Mouse (Mus musculus) hindbrain, embryonic 13.5 days (tissue): ENCODE measurements at regions not wholly inside any gene's neighbourhood (a gene's known extent, or its start where the extent isn't known, plus 50 kb on each side); places are given as distances from the start of the nearest gene placed in this dataset.
A peak's percentile ranks its signal among the peaks of the same experiment; 100 is the strongest.

Source experiments
- ATAC-seq: fragments of 200-750 bp; cut with Nextera tagmentation; 2 replicates; pipeline ENCODE4 v1.8.0; 2017; ENCODE audit warnings: moderate TSS enrichment; ENCODE audit not compliant: low FRiP score
- H3K27ac ChIP-seq: fragments of 300-500 bp; sonication (generic); 2 replicates; pipeline ENCODE4 v1.5.1; 2015; ENCODE audit warnings: inconsistent platforms, mild to moderate bottlenecking, moderate library complexity
- H3K27me3 ChIP-seq: fragments of 300-500 bp; sonication (generic); 2 replicates; pipeline ENCODE4 v1.6.1; 2015; ENCODE audit warnings: mild to moderate bottlenecking, inconsistent platforms
- H3K36me3 ChIP-seq: fragments of 300-500 bp; sonication (generic); 2 replicates; pipeline ENCODE4 v1.6.1; 2015; ENCODE audit warnings: mild to moderate bottlenecking, inconsistent platforms
- H3K4me1 ChIP-seq: fragments of 300-500 bp; sonication (generic); replicated peaks from 2 replicates; pipeline ENCODE4 v1.6.1; 2015; ENCODE audit warnings: inconsistent platforms
- H3K4me2 ChIP-seq: fragments of 300-500 bp; sonication (generic); 2 replicates; pipeline ENCODE4 v1.6.1; 2015; ENCODE audit warnings: inconsistent platforms, mild to moderate bottlenecking, moderate library complexity
- H3K4me3 ChIP-seq: fragments of 300-500 bp; sonication (generic); 2 replicates; pipeline ENCODE4 v1.5.1; 2015; ENCODE audit warnings: mild to moderate bottlenecking, inconsistent platforms
- H3K9ac ChIP-seq: fragments of 300-500 bp; sonication (generic); 2 replicates; pipeline ENCODE4 v1.6.1; 2015; ENCODE audit warnings: mild to moderate bottlenecking, inconsistent platforms
- H3K9me3 ChIP-seq: fragments of 300-500 bp; sonication (generic); 2 replicates; pipeline ENCODE4 v1.6.1; 2016; ENCODE audit warnings: inconsistent platforms
- WGBS: fragments of 180-500 bp; shearing (Covaris S2); methylation state at CpG from one replicate; pipeline ENCODE4 v1.1.7; 2015; 5-methylcytosine and 5-hydroxymethylcytosine counted together

DNA sequence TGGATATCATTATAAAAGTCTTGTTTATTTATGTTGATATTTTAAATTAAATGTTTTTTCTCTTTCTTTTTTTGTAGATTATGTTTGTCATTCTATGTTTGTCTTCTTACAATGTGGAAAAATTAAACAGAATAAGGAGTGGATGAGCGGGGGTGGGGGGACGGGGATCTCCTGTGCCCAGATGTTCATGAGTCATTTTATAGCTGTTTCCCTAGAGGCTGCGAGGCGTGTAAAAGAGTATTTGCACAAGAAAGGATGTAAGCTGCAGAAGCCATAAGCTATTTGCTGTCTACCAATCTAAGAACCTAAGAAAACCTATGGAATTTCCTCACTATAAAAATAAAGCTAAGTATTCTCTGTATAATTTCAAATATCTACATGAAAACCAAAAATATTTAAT lies 446.9 kb upstream of the Cwc22 start:
- no peak overlapping the region for H3K9ac ChIP-seq
- 60% methylated on average over 4 of the region's 4 CpGs for WGBS
- no peaks in the 10 kb centered on the region for H3K27me3 ChIP-seq
- H3K36me3 ChIP-seq, result no peaks in the 10 kb centered on the region
- H3K4me3 ChIP-seq, result no peak overlapping the region
- no peaks in the 10 kb centered on the region for H3K9me3 ChIP-seq
- H3K4me1 ChIP-seq, result no peaks in the 10 kb centered on the region; the same call in 1 of the 2 replicates
- ATAC-seq, result no peak
- no peak overlapping the region for H3K4me2 ChIP-seq
- H3K27ac ChIP-seq, result no peak overlapping the region

DNA sequence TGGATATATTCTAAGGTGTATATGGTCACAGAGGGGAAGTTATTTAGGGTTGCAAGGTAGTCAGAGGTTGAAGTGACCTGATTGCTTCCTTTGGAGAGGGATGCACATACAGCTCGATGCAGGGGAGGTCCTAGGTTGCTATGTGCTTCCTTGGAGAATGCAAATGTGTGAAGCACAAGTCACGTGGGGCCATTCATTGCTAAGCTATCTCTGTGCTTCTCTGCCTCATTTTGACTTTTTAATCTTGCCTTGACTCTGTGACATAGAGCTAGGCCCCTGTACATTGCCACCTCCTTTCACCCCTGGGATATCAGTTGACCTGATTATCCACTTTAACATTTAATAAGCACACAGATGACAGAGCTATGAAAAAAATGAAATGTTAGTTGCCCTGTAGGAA lies 446.2 kb upstream of the Cwc22 start:
- no peak overlapping the region for H3K9ac ChIP-seq
- no peak overlapping the region for H3K4me2 ChIP-seq
- WGBS, result 49% methylated on average over 2 of the region's 2 CpGs
- H3K36me3 ChIP-seq, result no peaks in the 10 kb centered on the region
- H3K4me3 ChIP-seq, result no peak overlapping the region
- H3K27ac ChIP-seq, result no peak overlapping the region
- no peaks in the 10 kb centered on the region for H3K9me3 ChIP-seq
- ATAC-seq, result no peak
- H3K27me3 ChIP-seq, result no peaks in the 10 kb centered on the region
- no peaks in the 10 kb centered on the region; the same call in 1 of the 2 replicates for H3K4me1 ChIP-seq

DNA sequence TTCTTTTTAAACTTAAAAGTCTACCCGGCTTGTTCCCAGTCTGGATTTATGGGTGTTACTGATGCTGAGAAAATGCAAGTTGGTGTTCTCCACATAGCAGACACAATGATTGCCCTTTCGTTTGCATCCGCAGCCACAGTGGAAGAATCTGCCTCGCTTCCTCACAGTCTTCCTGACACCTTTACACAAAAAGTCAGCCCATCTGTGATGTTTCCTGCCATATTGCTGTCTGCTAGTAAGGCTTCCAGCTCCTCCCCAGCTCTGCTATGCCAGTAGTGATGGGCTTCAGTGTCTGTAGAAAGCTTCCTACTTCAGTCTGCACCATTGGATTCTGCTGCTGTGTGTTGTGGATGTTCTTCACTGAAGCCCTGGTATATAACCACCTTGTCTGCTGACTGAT lies 441.8 kb upstream of the Cwc22 start:
- no peak overlapping the region for H3K4me2 ChIP-seq
- H3K4me1 ChIP-seq, result no peaks in the 10 kb centered on the region; the same call in 1 of the 2 replicates
- H3K27ac ChIP-seq, result no peak overlapping the region
- no peaks in the 10 kb centered on the region for H3K27me3 ChIP-seq
- WGBS, result 86% methylated on average over 4 of the region's 4 CpGs
- no peak overlapping the region for H3K9ac ChIP-seq
- ATAC-seq, result no peak
- H3K4me3 ChIP-seq, result no peak overlapping the region
- H3K9me3 ChIP-seq, result no peaks in the 10 kb centered on the region
- no peaks in the 10 kb centered on the region for H3K36me3 ChIP-seq

DNA sequence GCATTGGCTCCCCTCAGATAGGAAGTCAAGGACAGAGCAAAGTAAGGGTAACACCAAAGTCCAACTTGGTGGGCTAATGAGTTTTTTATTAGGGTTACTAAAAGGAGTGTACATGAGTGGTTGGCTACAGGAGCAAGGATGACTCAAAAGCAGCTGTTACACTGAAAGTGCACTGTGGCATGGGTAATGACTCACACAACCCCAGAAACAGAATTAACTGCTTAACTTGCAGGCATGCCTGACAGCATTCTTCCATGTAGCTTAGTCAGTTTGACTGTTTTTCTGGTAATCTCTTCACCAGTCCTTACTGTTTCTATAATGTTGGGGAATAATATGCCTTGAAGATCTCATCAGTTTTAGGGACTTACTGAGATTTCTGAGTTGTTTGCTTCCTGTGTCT lies 435.1 kb upstream of the Cwc22 start:
- no peak overlapping the region for H3K4me3 ChIP-seq
- H3K27me3 ChIP-seq, result no peaks in the 10 kb centered on the region
- H3K4me2 ChIP-seq, result no peak overlapping the region
- H3K4me1 ChIP-seq, result no peaks in the 10 kb centered on the region
- H3K36me3 ChIP-seq, result no peaks in the 10 kb centered on the region
- H3K9me3 ChIP-seq, result no peaks in the 10 kb centered on the region
- H3K9ac ChIP-seq, result no peak overlapping the region
- ATAC-seq, result no peak
- no peak overlapping the region for H3K27ac ChIP-seq

DNA sequence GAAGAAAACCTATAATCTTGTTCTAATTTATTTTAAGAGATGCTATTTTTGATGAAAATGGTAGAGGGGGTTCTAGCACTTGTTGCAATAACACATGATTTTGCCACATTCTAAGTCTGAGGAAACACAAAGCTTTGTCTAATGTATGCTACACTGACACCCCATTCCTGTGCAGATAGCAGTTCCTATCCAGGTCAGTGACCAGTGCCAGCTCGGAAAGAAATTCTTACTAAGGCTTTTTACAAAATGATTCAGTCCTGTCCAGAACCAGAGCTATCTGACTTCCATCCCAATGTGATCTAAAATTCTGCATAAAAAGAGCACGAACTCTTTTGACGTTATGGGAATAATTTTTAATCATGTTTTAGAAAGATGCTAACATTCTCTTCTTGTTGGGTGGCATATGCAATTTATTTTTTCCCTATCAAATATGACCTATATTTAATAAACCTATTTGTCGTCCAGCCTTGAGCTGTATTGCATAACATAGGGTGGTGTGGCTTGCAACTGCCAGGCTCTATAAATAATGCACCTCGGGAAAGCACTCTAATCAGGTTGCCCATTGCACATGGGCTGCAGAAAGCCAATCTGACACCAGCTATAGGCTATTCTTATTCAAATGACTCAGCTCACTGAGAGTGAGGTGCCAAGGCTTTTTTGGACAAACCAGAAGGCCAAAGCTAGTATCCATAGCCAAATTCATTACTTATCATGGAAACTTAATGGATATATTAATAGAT lies 385.7 kb upstream of the Cwc22 start:
- H3K9ac ChIP-seq, result no peak overlapping the region
- H3K4me3 ChIP-seq, result no peak overlapping the region
- no peaks in the 10 kb centered on the region for H3K9me3 ChIP-seq
- H3K36me3 ChIP-seq, result no peaks in the 10 kb centered on the region
- no peak overlapping the region for H3K4me2 ChIP-seq
- H3K27ac ChIP-seq, result no peak overlapping the region
- no peaks in the 10 kb centered on the region for H3K27me3 ChIP-seq
- ATAC-seq, result no peak
- 82% methylated on average over 5 of the region's 5 CpGs for WGBS
- H3K4me1 ChIP-seq, result no peaks in the 10 kb centered on the region

DNA sequence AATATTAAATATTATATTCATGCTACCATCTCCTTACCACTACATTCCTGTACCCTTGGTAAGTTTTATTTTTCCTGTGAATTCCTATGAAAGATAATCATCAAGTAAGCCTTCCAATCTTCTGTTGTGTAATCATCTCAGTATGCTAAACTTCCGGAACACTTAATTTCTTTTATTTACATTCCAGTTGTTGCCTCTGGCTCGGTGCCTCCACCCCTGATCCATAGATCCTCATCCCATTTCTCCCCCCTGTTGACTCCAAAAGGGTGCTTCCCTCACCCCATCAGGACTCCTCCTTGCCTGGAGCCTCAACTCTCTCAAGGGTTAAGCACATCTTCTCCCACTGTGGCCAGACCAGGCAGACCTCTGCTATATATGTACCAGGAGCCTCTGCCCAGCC lies 379.9 kb upstream of the Cwc22 start:
- Histone ChIP-seq H3K4me2 (no peak overlapping the region), H3K9ac (no peak overlapping the region), H3K27ac (no peak overlapping the region), H3K27me3 (no peaks in the 10 kb centered on the region), H3K36me3 (no peaks in the 10 kb centered on the region), H3K4me1 (no peaks in the 10 kb centered on the region), H3K9me3 (no peaks in the 10 kb centered on the region), H3K4me3 (no peak overlapping the region)
- WGBS, result 90% methylated on average over 2 of the region's 2 CpGs
- no peak for ATAC-seq

DNA sequence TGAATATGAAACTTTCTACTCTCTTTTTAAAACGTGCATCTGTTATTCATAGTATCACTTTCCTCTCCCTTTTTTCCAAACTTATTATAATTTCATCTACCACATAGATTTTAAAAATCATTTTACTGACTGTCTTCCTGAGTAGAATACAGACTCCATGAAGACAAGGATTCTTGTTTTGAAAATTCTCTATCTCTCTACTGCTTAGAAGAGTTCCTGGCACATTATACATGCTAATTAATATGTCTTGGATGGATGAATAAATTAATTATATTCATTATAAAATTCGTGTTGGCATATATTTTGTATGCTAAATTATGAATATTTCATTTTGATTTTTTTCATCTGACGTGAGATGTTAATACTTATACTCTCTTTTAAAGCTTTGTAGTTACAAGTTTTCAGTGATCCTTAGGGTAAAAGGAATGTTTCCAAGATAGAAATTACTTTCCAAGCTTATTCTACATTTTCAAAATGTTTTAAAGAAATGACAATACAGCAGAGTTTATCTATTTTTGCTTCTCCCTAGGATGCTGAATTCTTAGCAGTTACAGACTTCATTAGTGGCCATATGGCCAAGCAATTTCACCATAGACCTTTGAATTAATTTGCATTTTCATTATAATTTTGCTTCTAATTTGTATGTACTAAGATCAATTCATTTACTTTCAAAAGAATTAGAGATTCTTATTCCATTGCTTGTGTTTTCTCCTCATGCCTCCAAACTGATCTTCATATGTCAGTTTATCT lies 376.2 kb upstream of the Cwc22 start:
- no peak overlapping the region for H3K4me2 ChIP-seq
- H3K9ac ChIP-seq, result no peak overlapping the region
- 62% methylated on average over 3 of the region's 3 CpGs for WGBS
- no peak for ATAC-seq
- no peaks in the 10 kb centered on the region for H3K4me1 ChIP-seq
- H3K9me3 ChIP-seq, result no peaks in the 10 kb centered on the region
- no peak overlapping the region for H3K27ac ChIP-seq
- no peak overlapping the region for H3K4me3 ChIP-seq
- H3K36me3 ChIP-seq, result no peaks in the 10 kb centered on the region
- H3K27me3 ChIP-seq, result no peaks in the 10 kb centered on the region

DNA sequence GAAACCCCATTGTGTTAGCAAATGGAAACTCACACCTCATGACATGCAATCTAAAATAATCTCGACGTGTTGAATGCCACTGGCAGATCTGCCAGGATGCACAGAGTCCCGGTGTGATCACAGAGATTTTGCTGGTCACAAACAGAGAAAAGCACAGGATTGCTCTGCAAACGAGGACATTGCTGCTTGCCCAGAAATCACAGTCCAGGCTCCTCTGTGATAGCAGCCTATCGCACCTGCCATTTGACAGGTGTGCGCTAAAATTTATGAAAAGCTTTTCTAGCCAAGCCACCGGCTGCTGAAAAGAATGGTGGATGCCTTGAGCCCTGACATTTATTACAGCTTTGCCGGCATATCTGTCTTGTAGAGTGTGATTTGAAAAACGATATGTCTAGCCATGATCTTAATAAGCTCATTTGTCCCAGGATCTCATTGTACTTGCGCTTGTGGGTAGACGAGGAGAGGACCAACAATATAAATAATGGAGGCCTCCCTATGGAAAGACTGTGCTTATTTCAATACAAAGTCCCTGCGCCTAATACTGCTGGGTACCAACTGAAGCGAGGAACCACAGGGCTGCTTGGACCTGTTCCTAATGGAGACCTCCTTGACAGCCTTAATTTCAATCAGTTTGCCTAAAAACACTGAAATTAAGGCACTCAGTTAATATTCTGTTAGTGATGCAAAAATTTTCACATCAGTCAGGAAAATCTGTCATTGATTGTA lies 365.8 kb upstream of the Cwc22 start:
- Histone ChIP-seq H3K4me3 (no peak overlapping the region), H3K27me3 (no peaks in the 10 kb centered on the region), H3K27ac (peak overlapping the region; percentile 64), H3K4me2 (no peak overlapping the region), H3K4me1 (no peaks in the 10 kb centered on the region), H3K9ac (no peak overlapping the region), H3K9me3 (no peaks in the 10 kb centered on the region), H3K36me3 (no peaks in the 10 kb centered on the region)
- whole genome bisulfite sequencing, result 56% methylated on average over 13 of the region's 13 CpGs
- ATAC-seq, result 0 out of 2 replicates have a peak, but pooled peaks have one; percentile 32

DNA sequence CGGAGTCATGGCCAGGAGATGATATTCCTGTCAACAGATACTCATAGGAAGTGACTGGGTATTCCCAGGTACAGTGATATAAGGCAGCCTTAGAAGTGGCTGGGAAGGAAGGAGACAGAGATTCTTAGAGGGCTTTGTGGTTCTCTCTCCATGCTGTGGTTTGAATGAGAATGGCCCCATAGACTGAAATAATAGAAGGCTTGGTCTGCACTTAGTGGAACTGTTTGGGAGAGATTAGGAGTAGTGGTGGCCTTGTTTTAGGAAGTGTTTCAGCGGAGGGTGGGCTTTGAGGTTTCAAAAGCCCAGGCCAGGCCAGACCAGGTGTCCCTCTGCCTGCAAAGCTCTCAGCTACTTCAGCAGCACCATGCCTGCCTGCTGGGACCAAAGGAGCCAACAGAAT lies 363.2 kb upstream of the Cwc22 start:
- Histone ChIP-seq H3K4me3 (no peak overlapping the region), H3K9ac (no peak overlapping the region), H3K9me3 (no peaks in the 10 kb centered on the region), H3K27me3 (no peaks in the 10 kb centered on the region), H3K36me3 (no peaks in the 10 kb centered on the region), H3K4me2 (no peak overlapping the region), H3K27ac (no peak overlapping the region), H3K4me1 (no peaks in the 10 kb centered on the region)
- whole genome bisulfite sequencing, result 70% methylated on average over 2 of the region's 2 CpGs
- no peak for ATAC-seq

DNA sequence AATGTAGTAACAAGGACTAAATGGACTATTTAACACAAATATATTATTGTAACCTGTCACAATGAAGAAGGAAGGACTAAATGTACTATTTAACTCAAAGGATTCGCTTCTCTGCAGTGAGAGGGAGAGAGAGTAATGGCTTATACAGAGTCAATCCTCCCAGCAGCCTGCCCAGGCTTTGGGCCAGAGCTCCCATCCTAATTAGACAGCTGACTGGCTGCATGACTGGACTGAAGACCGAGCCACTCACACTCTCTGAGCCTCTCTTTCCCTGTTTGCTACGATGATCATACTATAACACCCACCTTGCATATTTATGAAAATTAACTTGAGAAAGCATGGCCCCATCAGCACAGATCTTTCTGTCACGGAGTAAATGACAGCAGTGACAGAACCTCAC lies 360.7 kb upstream of the Cwc22 start:
- H3K4me2 ChIP-seq, result no peak overlapping the region
- no peaks in the 10 kb centered on the region for H3K36me3 ChIP-seq
- 60% methylated on average over 4 of the region's 4 CpGs for WGBS
- H3K27me3 ChIP-seq, result no peaks in the 10 kb centered on the region
- no peak overlapping the region for H3K27ac ChIP-seq
- no peak overlapping the region for H3K4me3 ChIP-seq
- ATAC-seq, result no peak; the same call in 1 of the 2 replicates
- no peak overlapping the region for H3K9ac ChIP-seq
- H3K4me1 ChIP-seq, result no peaks in the 10 kb centered on the region
- H3K9me3 ChIP-seq, result no peaks in the 10 kb centered on the region

DNA sequence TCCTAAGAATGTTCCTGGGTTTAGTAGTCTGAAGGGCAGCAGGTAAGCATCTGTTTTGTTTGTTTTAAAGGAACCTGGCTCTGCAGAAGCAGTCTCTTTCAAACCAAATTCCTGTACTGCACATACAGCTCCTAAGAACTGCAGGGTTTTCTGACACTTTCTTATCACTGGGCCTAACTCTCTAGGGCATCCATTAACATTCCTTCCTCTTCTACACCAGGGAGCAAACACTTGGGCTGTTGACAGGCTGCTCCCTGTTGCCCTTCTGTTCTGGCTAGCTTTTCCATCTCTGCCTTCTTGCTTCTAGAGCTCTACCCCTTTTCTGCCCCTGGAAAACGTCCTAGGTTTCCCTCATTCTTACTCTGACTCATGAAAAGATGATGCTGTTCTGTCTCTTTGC lies 345.5 kb upstream of the Cwc22 start:
- Histone ChIP-seq H3K4me3 (no peak overlapping the region), H3K4me2 (no peak overlapping the region), H3K27me3 (no peaks in the 10 kb centered on the region), H3K4me1 (no peaks in the 10 kb centered on the region), H3K9ac (no peak overlapping the region), H3K9me3 (no peaks in the 10 kb centered on the region), H3K27ac (no peak overlapping the region), H3K36me3 (no peaks in the 10 kb centered on the region)
- 18% methylated on average over 1 of the region's 1 CpGs for WGBS
- no peak for ATAC-seq

DNA sequence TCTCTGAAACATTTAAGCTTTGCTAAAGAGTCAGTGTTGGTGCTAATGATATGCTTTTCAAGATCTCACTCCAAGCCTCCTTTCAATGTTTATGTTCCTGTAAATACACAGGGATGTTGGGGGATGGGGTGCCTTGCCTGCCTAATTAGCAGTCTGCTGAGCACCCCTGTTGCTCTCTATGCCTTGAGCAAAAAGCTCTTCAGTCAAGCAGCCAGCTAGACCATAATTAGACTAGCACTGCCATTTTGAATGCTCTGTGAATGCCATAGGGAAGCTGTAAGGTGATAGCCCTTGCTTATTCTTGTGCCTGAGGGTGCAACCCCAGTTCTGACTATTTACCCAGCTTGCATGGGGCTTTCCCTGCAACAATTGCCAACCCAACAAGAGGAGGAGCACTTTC lies 338.6 kb upstream of the Cwc22 start:
- no peak overlapping the region for H3K4me2 ChIP-seq
- no peak overlapping the region for H3K4me3 ChIP-seq
- no peaks in the 10 kb centered on the region for H3K9me3 ChIP-seq
- H3K4me1 ChIP-seq, result peaks cover 7% of the 10 kb centered on the region
- H3K27ac ChIP-seq, result no peak overlapping the region; the same call in 1 of the 2 replicates
- no peaks in the 10 kb centered on the region for H3K27me3 ChIP-seq
- no peaks in the 10 kb centered on the region for H3K36me3 ChIP-seq
- peak; percentile 68 for ATAC-seq
- H3K9ac ChIP-seq, result no peak overlapping the region
